Mouse (Mus musculus) adrenal gland, adult 2 months (tissue): ENCODE data around the gene Srcap. TPM values are rescaled to one million over a fixed set of nuclear protein-coding genes. Genes with fewer than 3 reads are reported as not detected.

Experiments used
- DNase-seq: peaks from one replicate; pipeline ENCODE4 v3.0.0; 2021
- microRNA-seq, 2 experiments: library from miRNA; unstranded; fragments of <30 nt; microRNA quantifications; one replicate each; pipeline ENCODE4 v1.2.0; 2021
- polyA plus RNA-seq: library from polyadenylated mRNA; depleted of rRNA; stranded (reverse); fragments of >200 nt; gene quantifications from 2 replicates; pipeline ENCODE4 v1.2.3, GENCODE M21; 2012; rRNA removed
- total RNA-seq, 2 experiments: library from RNA; stranded (reverse); gene quantifications; 2 replicates each; pipeline ENCODE4 v1.2.3; 2021

Gene Srcap
- total and polyA plus RNA-seq, 3 experiments, result 41.2 to 90.2 (median 68.6) TPM

DNA sequence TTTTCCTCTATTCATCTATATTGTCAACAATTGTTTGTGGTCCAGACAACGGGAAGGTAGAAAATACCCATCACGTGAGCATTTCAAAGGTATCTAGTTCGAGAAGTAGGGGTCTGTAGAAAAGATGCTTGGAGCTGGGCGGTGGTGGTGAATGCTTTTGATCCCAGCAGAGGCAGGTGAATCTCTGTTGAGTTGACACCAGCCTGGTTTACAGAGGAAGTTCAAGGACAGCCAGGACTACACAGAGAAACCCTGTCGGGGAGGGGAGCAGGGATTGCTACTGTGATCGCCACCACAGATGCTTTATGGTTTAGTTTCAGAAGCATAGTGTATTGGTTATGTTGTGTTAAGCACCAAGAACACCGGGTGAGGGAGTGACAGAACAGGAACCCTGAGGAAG lies 62.3 kb downstream of the Srcap start:
- DNase-seq, result no peak

DNA sequence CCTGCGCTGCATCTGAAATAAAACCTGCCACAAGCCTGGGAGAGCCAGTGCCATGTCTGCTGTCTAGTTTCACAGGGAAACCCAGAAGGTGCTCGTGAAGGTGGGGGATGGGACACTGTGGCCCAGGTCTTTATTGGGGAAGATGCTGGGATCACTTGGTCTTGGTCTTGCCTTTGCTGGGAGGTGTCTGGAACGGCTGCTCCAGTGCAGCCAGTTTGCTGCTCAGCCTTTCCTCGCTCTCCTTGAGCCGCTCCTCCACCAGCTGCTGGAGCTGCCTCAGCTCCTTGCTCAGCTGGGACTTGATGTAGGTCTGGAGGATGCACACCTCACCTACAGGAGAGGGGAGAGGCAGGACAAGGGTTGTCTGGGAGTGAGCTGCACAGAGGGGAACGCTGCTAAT lies 71.5 kb downstream of the Srcap start:
- DNase-seq, result no peak

DNA sequence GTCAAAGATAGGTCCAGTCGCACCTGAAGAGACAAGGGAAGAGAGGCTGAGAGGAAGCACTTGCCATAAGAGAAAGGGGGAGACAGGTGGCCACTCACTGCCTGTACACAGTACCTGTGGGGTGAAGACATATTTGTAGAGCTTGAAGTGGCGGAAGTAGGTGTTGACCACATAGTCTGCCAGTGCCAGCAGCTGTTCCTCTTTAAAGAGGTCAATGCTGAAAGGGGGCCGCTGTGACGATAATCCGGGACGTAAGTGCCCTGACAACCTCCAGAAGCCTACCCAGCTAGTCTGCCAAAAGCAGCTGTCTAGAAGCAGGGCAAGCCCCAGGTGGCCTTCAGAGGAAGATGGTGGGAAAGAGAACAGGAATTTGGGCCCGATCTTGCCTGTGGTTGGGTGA lies 73.2 kb downstream of the Srcap start:
- no peak for DNase-seq

DNA sequence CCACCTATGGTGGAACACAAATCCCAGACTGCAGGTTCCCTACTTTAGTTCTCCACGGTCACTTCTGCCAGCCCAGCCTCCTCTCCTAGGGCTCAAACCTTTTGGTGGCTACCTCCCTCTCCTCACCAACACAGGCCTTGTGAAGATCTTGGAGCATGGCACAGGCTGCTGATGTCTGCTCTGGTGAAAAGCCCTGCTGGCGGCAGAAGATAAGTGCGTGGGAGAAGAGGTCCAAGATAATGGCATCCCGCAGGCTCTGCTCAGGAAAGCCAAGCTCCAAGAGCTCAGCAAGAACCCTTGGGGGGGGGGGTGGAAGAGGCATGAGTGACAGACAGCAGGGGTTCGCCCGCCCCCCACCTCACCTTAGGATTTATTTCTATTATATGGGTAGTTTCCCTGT lies 74.4 kb downstream of the Srcap start:
- no peak for DNase-seq

DNA sequence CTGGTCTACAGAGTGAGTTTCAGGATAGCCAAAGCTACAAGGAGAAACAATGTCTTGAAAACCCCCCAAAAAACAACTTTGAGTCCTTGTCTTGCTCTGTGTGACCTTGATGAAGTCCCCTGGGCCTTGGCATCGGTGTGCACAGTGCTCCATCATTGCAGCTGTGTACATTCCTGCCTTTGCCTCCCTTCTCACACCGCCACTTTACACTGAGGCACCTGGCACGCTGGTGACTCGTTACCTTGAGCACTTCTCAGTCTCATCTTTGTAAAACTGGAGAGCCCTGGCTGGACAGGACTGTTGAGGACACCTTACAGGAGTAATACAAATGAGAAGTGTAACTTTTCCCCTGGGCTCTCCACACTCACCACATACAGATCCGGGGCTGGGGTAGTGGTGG lies 75.4 kb downstream of the Srcap start:
- no peak for DNase-seq

DNA sequence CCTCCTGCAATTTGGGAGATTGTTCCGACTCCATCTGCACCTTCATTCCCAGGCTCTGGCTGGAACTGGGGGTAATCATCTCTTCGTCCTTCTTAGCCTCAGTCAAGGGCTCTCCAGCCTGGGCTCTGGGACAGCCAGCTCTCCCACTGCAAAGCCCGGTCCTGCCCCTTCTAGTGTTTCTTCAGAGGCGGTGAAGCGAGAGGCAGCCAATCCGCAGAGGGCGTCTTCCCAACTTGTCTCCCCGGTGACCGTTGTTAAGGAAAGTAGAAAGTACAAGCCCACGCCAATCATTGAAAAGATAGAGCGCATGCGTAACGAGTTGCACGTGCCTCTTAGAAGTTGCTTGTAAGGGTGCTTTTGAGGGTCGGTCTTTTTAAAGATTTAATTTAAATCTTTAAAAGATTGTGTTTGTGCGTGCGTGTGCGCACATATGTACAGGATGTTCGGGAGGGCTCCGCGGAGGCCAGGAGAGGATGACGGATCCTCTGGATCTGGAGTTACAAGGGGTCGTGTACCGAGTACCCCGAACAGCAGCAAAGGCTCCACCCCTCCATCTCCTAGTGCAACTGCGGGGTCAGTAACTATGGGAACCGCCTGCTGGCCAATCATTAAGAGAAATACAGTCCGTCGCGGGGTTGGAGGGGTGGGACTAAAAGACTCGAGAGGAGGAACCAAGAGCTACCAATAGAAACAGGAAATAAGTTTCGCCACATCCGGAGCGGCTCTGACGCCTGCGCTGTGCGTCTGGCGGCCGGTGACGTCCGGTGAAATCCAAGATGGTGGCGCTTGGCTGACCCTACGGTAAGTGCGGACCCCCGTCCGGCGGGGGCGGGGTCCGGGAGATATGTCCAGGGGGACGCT lies 76.5 kb downstream of the Srcap start, which contains the start of the genes Ccdc189 and Rnf40:
TSS of gene Ccdc189 (minus strand) at position 585 of the 861 bp plus-strand sequence.
TSS of gene Rnf40 (plus strand) at position 757 of the 861 bp plus-strand sequence.
- DNase-seq, result peak; percentile 96

DNA sequence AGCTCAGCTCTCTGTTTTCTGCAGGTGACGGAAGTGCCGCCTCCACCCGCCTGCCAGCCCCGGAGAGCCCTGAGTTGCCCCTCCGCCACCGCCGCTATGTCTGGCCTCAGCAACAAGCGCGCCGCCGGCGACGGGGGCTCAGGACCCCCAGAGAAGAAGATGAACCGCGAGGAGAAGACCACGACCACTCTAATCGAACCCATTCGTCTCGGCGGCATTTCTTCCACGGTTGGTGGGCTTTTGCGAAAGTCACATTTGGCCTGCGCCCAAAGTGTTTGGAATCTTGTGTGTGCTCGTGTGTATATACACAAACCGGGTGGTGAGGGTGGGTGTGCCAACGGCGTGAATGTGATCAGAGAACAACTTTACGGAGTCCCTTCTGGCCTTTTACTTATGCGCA lies 77.1 kb downstream of the Srcap start:
- DNase-seq, result no peak

DNA sequence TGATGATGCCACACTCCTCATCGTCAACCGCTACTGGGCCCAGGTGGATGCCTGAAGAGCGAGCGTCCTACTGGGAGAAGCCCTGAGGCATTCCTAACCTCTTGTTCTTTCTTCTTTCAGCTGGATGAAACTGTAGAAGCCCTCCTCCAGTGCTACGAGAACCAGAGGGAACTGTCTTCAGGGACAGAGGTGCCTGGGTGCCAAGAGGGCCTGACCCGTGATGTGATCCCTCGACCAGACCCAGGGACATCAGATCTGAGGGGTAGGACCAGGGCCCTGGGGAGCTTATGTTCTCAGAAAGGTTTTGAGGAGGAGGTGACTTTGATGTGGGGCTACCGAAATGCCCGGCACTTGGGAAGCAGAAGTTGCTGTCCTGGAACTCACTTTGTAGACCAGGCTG lies 77.9 kb downstream of the Srcap start:
- DNase-seq, result no peak

DNA sequence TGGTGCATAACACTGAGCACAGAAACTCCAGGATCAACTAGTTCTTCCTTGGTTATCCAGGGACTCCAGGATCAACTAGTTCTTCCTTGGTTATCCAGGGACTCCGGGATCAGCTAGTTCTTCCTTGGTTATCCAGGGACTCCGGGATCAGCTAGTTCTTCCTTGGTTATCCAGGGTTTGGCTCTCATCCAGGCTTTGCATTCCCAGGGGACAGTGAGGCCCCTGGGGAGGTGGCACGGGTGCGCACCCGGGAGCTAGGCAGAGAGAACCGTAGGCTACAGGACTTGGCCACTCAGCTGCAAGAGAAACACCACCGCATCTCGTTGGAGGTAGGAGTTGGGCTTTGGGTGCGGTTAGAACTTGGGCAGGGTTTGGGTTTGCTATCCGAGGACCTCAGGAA lies 79.3 kb downstream of the Srcap start:
- DNase-seq, result no peak

DNA sequence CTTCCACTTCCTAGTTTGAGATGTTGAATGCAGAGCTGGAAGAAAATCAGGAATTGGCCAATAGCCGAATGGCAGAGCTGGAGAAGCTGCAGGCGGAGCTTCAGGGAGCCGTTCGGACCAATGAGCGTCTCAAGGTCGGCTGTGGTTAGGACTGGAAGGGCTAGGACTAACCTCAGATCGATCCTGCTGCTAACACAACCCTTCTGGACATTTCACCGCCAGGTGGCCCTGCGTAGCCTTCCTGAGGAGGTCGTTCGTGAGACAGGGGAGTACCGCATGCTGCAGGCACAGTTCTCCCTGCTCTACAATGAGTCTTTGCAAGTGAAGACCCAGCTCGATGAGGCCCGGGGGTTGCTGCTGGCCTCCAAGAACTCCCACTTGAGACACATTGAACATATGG lies 80.8 kb downstream of the Srcap start:
- no peak for DNase-seq

DNA sequence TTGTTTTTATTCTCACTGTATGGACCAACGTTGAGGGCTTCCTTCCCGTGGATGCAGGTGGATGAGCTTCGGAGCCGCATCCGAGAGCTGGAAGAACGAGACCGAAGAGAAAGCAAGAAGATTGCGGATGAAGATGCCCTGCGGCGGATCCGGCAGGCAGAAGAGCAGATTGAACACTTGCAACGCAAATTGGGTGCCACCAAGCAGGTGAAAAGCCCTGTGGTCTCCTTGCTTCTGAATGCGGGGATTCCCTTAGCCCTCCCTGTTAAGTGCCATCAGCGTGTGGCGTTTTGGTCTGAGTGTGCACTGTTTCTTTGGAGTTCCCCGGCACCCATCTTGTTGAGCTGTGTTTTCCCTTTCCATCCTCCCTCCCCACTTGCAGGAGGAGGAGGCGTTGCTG lies 85.0 kb downstream of the Srcap start:
- no peak for DNase-seq

DNA sequence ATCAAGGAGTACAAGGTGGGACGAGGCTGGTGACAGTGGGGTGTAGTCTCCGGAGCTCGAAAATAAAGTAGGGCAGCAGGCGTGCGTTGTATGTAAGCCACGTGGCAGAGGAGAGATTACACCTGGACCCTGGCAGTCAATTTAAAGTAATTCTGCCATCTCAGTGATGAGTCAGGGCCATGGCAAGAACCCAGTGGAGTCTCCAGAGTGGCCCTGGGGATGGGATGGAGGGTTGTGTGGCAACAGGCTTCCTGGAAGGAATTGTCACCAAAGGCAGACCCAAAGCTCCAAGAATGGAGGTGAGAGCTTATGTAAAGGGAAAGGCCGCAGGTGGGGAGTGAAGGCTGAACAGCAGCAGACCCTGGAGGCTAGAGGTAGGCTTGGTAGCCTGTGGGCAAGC lies 88.8 kb downstream of the Srcap start:
- DNase-seq, result peak; percentile 60

DNA sequence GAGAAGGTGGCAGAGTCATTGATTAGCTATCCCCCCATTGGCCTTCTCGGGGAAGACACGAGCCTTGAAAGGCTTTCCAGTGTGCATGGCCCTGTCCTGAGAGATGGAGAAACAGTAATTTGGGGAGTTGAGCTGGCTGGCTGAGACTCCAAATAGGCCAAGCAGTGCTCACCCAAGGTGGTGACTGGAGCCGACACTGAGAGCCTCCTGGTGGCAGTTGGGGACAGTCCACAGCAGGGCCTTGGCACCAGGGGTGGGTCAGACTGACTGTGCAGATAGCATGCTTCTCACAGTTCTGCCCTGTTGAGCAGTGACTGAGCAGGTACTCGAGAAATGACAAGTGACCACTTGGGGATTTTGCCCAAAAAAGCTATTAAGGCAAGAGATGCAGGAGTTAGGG lies 90.0 kb downstream of the Srcap start:
- no peak for DNase-seq

DNA sequence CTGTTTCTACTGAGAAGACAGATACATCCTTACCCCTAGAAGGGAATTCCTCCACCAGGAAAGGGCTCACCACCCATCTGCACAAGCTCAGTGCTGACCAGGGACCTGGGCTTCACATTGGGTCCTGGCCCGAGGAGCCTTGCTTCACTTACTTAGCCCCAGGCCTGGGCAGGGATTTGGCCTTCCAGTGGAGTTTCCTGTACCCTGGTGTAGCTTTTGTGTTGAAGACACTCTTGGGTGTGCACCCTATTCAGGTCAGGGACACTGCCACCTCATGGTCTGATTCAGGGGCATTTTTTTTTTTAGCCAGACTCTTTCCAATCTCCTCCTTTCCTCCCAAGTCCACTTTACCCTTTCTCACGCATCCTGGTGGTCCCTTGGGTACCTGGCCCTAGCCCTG lies 91.1 kb downstream of the Srcap start:
- DNase-seq, result peak; percentile 63

DNA sequence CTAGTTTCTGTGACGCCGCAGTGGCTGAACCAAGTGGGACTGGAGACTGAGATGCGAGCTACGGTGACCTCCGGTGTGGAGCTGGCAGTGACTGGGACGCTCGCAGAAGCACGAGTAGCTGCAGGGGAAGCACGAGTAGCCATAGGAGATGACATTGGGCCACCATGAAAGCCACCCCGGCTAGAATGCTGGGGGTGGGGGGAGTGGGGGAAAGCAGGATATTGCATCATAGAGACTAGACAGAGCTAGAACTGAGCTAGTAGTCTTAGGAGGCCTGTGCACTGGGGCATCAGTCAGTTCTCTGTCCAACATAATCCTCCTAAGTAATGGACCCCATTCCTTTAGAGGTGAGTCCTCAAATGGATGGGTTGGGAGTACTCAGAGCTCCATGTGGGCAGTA lies 92.5 kb downstream of the Srcap start:
- DNase-seq, result no peak

DNA sequence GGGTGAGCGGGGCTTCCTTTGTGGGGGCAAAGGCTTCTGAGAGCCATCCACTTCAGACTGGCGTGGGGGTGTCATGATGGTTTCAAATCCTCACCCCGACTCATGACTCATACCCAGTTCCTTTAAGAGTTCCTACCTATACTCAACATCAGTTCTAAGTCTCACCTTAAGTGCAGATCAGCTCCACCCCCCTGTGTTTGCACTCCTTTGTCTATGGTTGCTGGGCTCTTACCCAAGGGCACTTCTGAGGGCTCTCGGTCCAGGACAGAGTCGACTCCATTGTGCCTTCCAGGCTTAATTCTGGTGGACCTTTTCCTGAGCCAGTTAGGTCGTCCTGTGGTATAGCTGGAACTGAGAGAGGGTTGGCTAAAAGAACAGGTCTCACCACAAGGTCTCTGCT lies 95.4 kb downstream of the Srcap start:
- DNase-seq, result no peak

Small RNA genes lying within 50 kb of the gene (microRNA-seq; reads per million reads assigned to microRNA genes)
- gene Gm47278 (0 reads per million in 2 experiments), gene Mir7060 (0 reads per million in 2 experiments)

Other genes with a start within 250 kb of the Srcap start
- gene Sephs2, start 237.9 kb upstream of the Srcap start, total RNA-seq, result 100 to 1,000 TPM in 1 of 2 experiments, 10 to 100 TPM in 1; 90.0 to 118 TPM
- 41.8 and 46.5 TPM in 2 replicates for gene Sephs2, start 237.9 kb upstream of the Srcap start, polyA plus RNA-seq
- gene Itgal, start 215.7 kb upstream of the Srcap start, total RNA-seq, result 1 to 10 TPM; 1.7 to 2.4 TPM
- gene Itgal, start 215.7 kb upstream of the Srcap start, polyA plus RNA-seq, result 1.6 and 1.7 TPM in 2 replicates
- gene Zfp768, start 166.4 kb upstream of the Srcap start, total RNA-seq, result 10 to 100 TPM; 30.5 to 32.3 TPM
- 52.5 and 54.2 TPM in 2 replicates for gene Zfp768, start 166.4 kb upstream of the Srcap start, polyA plus RNA-seq
- gene Zfp747, start 135.9 kb upstream of the Srcap start, total RNA-seq, result 10 to 100 TPM in 1 of 2 experiments, 1 to 10 TPM in 1; 8.0 to 11.2 TPM
- gene Zfp747, start 135.9 kb upstream of the Srcap start, polyA plus RNA-seq, result 4.4 and 6.7 TPM in 2 replicates
- 1 to 10 TPM; 4.4 to 6.3 TPM for gene 9130019O22Rik, start 124.8 kb upstream of the Srcap start, total RNA-seq
- 2.5 and 3.3 TPM in 2 replicates for gene 9130019O22Rik, start 124.8 kb upstream of the Srcap start, polyA plus RNA-seq
- gene E430018J23Rik, start 118.4 kb upstream of the Srcap start, total RNA-seq, result 10 to 100 TPM in 1 of 2 experiments, 1 to 10 TPM in 1; 7.1 to 10.3 TPM
- 8.9 and 10.0 TPM in 2 replicates for gene E430018J23Rik, start 118.4 kb upstream of the Srcap start, polyA plus RNA-seq
- gene Zfp764, start 105.2 kb upstream of the Srcap start, total RNA-seq, result 1 to 10 TPM; 5.0 to 8.1 TPM
- gene Zfp764, start 105.2 kb upstream of the Srcap start, polyA plus RNA-seq, result 4.1 and 4.5 TPM in 2 replicates
- 10 to 100 TPM; 13.3 to 15.3 TPM for gene Zfp688, start 89.9 kb upstream of the Srcap start, total RNA-seq
- gene Zfp688, start 89.9 kb upstream of the Srcap start, polyA plus RNA-seq, result 30.2 and 33.8 TPM in 2 replicates
- 1 to 10 TPM; 3.9 to 4.6 TPM for gene Zfp689, start 62.8 kb upstream of the Srcap start, total RNA-seq
- 7.0 and 7.1 TPM in 2 replicates for gene Zfp689, start 62.8 kb upstream of the Srcap start, polyA plus RNA-seq
- 10 to 100 TPM; 49.0 to 56.8 TPM for gene Prr14, start 52.4 kb upstream of the Srcap start, total RNA-seq
- 73.2 and 87.0 TPM in 2 replicates for gene Prr14, start 52.4 kb upstream of the Srcap start, polyA plus RNA-seq
- 10 to 100 TPM; 54.8 to 90.7 TPM for gene Fbrs, start 32.8 kb upstream of the Srcap start, total RNA-seq
- 46.0 and 57.8 TPM in 2 replicates for gene Fbrs, start 32.8 kb upstream of the Srcap start, polyA plus RNA-seq
- gene Gm42715, start 7.6 kb downstream of the Srcap start, total RNA-seq, result 10 to 100 TPM; 19.1 to 19.7 TPM
- 4.0 and 6.7 TPM in 2 replicates for gene Gm42715, start 7.6 kb downstream of the Srcap start, polyA plus RNA-seq
- not detected for gene Tmem265, start 49.4 kb downstream of the Srcap start, total RNA-seq
- 0.39 and 2.5 TPM in 2 replicates for gene Tmem265, start 49.4 kb downstream of the Srcap start, polyA plus RNA-seq
- 10 to 100 TPM; 37.3 to 44.4 TPM for gene Phkg2, start 61.4 kb downstream of the Srcap start, total RNA-seq
- gene Phkg2, start 61.4 kb downstream of the Srcap start, polyA plus RNA-seq, result 48.3 and 53.2 TPM in 2 replicates
- 10 to 100 TPM in 1 of 2 experiments, 1 to 10 TPM in 1; 7.6 to 11.4 TPM for gene Ccdc189, start 76.6 kb downstream of the Srcap start, total RNA-seq
- gene Ccdc189, start 76.6 kb downstream of the Srcap start, polyA plus RNA-seq, result 4.8 and 6.1 TPM in 2 replicates
- gene Rnf40, start 76.8 kb downstream of the Srcap start, total RNA-seq, result 10 to 100 TPM; 54.9 to 55.7 TPM
- gene Rnf40, start 76.8 kb downstream of the Srcap start, polyA plus RNA-seq, result 19.3 and 23.3 TPM in 2 replicates
- gene Zfp629, start 103.8 kb downstream of the Srcap start, total RNA-seq, result 10 to 100 TPM; 16.3 to 21.2 TPM
- gene Zfp629, start 103.8 kb downstream of the Srcap start, polyA plus RNA-seq, result 14.0 and 15.5 TPM in 2 replicates
- 10 to 100 TPM; 70.9 to 86.0 TPM for gene Bcl7c, start 196.9 kb downstream of the Srcap start, total RNA-seq
- 70.5 and 78.0 TPM in 2 replicates for gene Bcl7c, start 196.9 kb downstream of the Srcap start, polyA plus RNA-seq
- gene Ctf1, start 200.8 kb downstream of the Srcap start, total RNA-seq, result 1 to 10 TPM; 3.3 to 3.7 TPM
- gene Ctf1, start 200.8 kb downstream of the Srcap start, polyA plus RNA-seq, result 18.9 and 22.1 TPM in 2 replicates
- not detected for gene Ctf2, start 220.2 kb downstream of the Srcap start, total RNA-seq
- not detected in 2 replicates for gene Ctf2, start 220.2 kb downstream of the Srcap start, polyA plus RNA-seq
- gene Fbxl19, start 232.6 kb downstream of the Srcap start, total RNA-seq, result 10 to 100 TPM in 1 of 2 experiments, 1 to 10 TPM in 1; 9.5 to 11.6 TPM
- gene Fbxl19, start 232.6 kb downstream of the Srcap start, polyA plus RNA-seq, result 34.5 and 42.6 TPM in 2 replicates